Mouse (Mus musculus) liver, embryonic 15.5 days (tissue): ENCODE data around the gene Il3. TPM values are rescaled to one million over a fixed set of nuclear protein-coding genes. Genes with fewer than 3 reads are reported as not detected.
A peak's percentile ranks its signal among the peaks of the same experiment; 100 is the strongest.
"Not testable (repeated sequence)": the region's sequence is repeated elsewhere in the genome, so short reads cannot be mapped to it uniquely, and the experiment has no call there.

Experiments
- ATAC-seq: fragments of 200-750 bp; cut with Nextera tagmentation; 2 replicates; pipeline ENCODE4 v1.8.0; 2017; ENCODE audit warnings: moderate number of reproducible peaks, mild to moderate bottlenecking, moderate library complexity; ENCODE audit not compliant: insufficient read depth
- H3K27ac ChIP-seq: fragments of 300-500 bp; sonication (generic); replicated peaks from 2 replicates; pipeline ENCODE4 v1.5.1; 2015; ENCODE audit warnings: mild to moderate bottlenecking, inconsistent platforms
- H3K27me3 ChIP-seq: fragments of 300-500 bp; sonication (generic); 2 replicates; pipeline ENCODE4 v1.6.1; 2015; ENCODE audit warnings: mild to moderate bottlenecking, inconsistent platforms
- H3K36me3 ChIP-seq: fragments of 300-500 bp; sonication (generic); replicated peaks from 2 replicates; pipeline ENCODE4 v1.6.1; 2015; ENCODE audit warnings: moderate library complexity, mild to moderate bottlenecking, inconsistent platforms
- H3K4me1 ChIP-seq: fragments of 300-500 bp; sonication (generic); replicated peaks from 2 replicates; pipeline ENCODE4 v1.6.1; 2015; ENCODE audit warnings: inconsistent platforms
- H3K4me2 ChIP-seq: fragments of 300-500 bp; sonication (generic); 2 replicates; pipeline ENCODE4 v1.6.1; 2015; ENCODE audit warnings: moderate library complexity, mild to moderate bottlenecking, inconsistent platforms
- H3K4me3 ChIP-seq: fragments of 300-500 bp; sonication (generic); replicated peaks from 2 replicates; pipeline ENCODE4 v1.5.1; 2015; ENCODE audit warnings: mild to moderate bottlenecking, inconsistent platforms
- H3K9ac ChIP-seq: fragments of 300-500 bp; sonication (generic); 2 replicates; pipeline ENCODE4 v1.6.1; 2015; ENCODE audit warnings: moderate library complexity, mild to moderate bottlenecking, inconsistent platforms
- H3K9me3 ChIP-seq: fragments of 300-500 bp; sonication (generic); replicated peaks from 2 replicates; pipeline ENCODE4 v1.6.1; 2016; ENCODE audit warnings: inconsistent platforms
- WGBS: fragments of 180-500 bp; shearing (Covaris S2); methylation state at CpG from one replicate; pipeline ENCODE4 v1.1.7; 2015; ENCODE audit warnings: mixed read lengths; ENCODE audit not compliant: insufficient replicate concordance; 5-methylcytosine and 5-hydroxymethylcytosine counted together
- polyA plus RNA-seq: library from polyadenylated mRNA; unstranded; fragments of >200 nt; fragmentation: Nextera tagmentation; extraction: Ambion mirVana; gene quantifications from 2 replicates; pipeline ENCODE4 v1.2.1, GENCODE M21; 2015

Il3 gene
- polyA plus RNA-seq, 1 experiment from 2014 or later = not detected

- Histone ChIP-seq H3K4me3 (peak within 1 kb of the TSS; percentile 36), H3K4me1 (0 out of 2 replicates have a peak, but pooled peaks cover 6% of the 10 kb centered on the region), H3K27ac (no peak within 1 kb of the TSS), H3K9ac (no peak within 1 kb of the TSS), H3K9me3 (no peaks in the 10 kb centered on the region), H3K4me2 (peak within 1 kb of the TSS; percentile 60), H3K36me3 (no peaks in the 10 kb centered on the region), H3K27me3 (peaks cover 51% of the 10 kb centered on the region)
- under 1% methylated on average over 56 of the region's 59 CpGs for WGBS
- no peak for ATAC-seq
Measured at GRCm38 (mm10) chr11:54303728-54304470, 36.8 kb upstream of the Il3 start, which contains the start of gene Acsl6. Gene Acsl6 (plus strand): TSS chr11:54303798.

GRCm38 (mm10) chr11:54303076-54303727 lies 36.1 kb upstream of the Il3 start:
- peaks cover 51% of the 10 kb centered on the region for H3K27me3 ChIP-seq
- H3K9me3 ChIP-seq = no peaks in the 10 kb centered on the region
- no peaks in the 10 kb centered on the region for H3K36me3 ChIP-seq
- WGBS = 20% methylated on average over 6 of the region's 6 CpGs
- H3K27ac ChIP-seq = no peak overlapping the region
- no peak overlapping the region for H3K9ac ChIP-seq
- no peak overlapping the region for H3K4me3 ChIP-seq
- ATAC-seq = no peak
- H3K4me1 ChIP-seq = 0 out of 2 replicates have a peak, but pooled peaks cover 6% of the 10 kb centered on the region
- H3K4me2 ChIP-seq = no peak overlapping the region

GRCm38 (mm10) chr11:54302606-54303005 lies 35.5 kb upstream of the Il3 start:
- Histone ChIP-seq H3K9me3 (no peaks in the 10 kb centered on the region), H3K9ac (no peak overlapping the region), H3K4me1 (0 out of 2 replicates have a peak, but pooled peaks cover 6% of the 10 kb centered on the region), H3K27me3 (peaks cover 51% of the 10 kb centered on the region), H3K27ac (no peak overlapping the region), H3K4me2 (no peak overlapping the region), H3K4me3 (no peak overlapping the region), H3K36me3 (no peaks in the 10 kb centered on the region)
- ATAC-seq = no peak
- WGBS = 69% methylated on average over 3 of the region's 3 CpGs

DNA sequence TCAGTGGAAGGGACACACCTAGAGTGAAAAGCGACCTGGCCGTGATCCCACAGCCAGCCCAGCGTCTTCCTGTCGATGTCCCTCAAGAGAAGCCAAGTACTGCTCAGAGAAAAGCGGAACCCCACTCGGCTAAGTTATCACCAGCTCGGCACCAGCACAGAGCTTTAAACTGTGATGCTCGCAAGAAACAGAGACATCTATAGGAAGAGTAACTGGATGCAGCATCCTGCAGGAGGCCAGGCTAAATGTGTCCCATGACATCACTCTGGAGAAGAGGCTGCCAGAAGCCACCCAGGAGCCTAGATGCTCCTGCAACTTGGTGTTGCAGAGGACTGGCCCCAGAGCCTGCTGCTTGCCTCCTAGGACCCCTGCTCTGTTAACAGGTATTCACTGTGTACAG lies 34.9 kb upstream of the Il3 start:
- Histone ChIP-seq H3K4me3 (no peak overlapping the region), H3K4me1 (0 out of 2 replicates have a peak, but pooled peaks cover 6% of the 10 kb centered on the region), H3K9me3 (no peaks in the 10 kb centered on the region), H3K4me2 (no peak overlapping the region), H3K9ac (no peak overlapping the region), H3K36me3 (no peaks in the 10 kb centered on the region), H3K27ac (no peak overlapping the region), H3K27me3 (peaks cover 51% of the 10 kb centered on the region)
- 65% methylated on average over 8 of the region's 8 CpGs for WGBS
- ATAC-seq = no peak

DNA sequence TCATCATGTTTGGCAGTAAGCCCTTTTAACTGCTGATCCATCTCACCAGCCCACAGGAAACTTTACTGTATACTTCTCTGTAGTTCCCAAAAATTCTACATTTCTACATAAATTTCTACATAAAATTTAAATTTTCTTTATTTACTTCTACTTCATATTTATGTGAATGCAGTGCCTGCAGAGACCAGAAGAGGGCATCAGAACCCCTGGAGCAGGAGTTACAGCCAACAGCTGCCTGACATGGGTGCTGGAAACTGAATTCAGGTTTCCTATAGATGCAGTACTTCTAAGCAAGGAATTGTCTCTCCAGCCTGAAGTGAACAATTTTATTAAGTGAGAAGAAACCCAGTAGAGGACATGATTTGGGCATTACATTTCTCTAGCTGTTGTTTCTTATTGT lies 31.7 kb upstream of the Il3 start:
- peaks cover 23% of the 10 kb centered on the region for H3K27me3 ChIP-seq
- no peak for ATAC-seq
- no peak overlapping the region for H3K4me2 ChIP-seq
- no peak overlapping the region for H3K4me3 ChIP-seq
- no peak overlapping the region for H3K27ac ChIP-seq
- H3K4me1 ChIP-seq = no peaks in the 10 kb centered on the region
- no peaks in the 10 kb centered on the region for H3K36me3 ChIP-seq
- H3K9me3 ChIP-seq = no peaks in the 10 kb centered on the region
- no peak overlapping the region for H3K9ac ChIP-seq

GRCm38 (mm10) chr11:54297471-54297870 lies 30.4 kb upstream of the Il3 start:
- not testable (repeated sequence) for H3K27ac ChIP-seq, H3K4me2 ChIP-seq, H3K4me1 ChIP-seq, H3K9ac ChIP-seq, H3K4me3 ChIP-seq, ATAC-seq, H3K36me3 ChIP-seq, H3K9me3 ChIP-seq
- peaks cover 10% of the 10 kb centered on the region for H3K27me3 ChIP-seq
- WGBS = 80% methylated on average over 2 of the region's 2 CpGs

- no peak overlapping the region for H3K4me2 ChIP-seq
- 73% methylated on average over 1 of the region's 1 CpGs for WGBS
Measured at GRCm38 (mm10) chr11:54296734-54297133, 29.7 kb upstream of the Il3 start.

GRCm38 (mm10) chr11:54295971-54296370 lies 28.9 kb upstream of the Il3 start:
- WGBS = 56% methylated on average over 4 of the region's 4 CpGs
- no peak for ATAC-seq
- no peak overlapping the region for H3K27ac ChIP-seq
- H3K4me2 ChIP-seq = no peak overlapping the region
- no peak overlapping the region for H3K4me3 ChIP-seq
- H3K9ac ChIP-seq = no peak overlapping the region
- H3K27me3 ChIP-seq = no peaks in the 10 kb centered on the region
- H3K9me3 ChIP-seq = no peaks in the 10 kb centered on the region
- H3K4me1 ChIP-seq = no peaks in the 10 kb centered on the region
- no peaks in the 10 kb centered on the region for H3K36me3 ChIP-seq

More at GRCm38 (mm10) chr11:54296734-54297133, 29.7 kb upstream of the Il3 start:
- Histone ChIP-seq H3K4me3 (no peak overlapping the region), H3K36me3 (no peaks in the 10 kb centered on the region), H3K4me1 (no peaks in the 10 kb centered on the region), H3K27ac (no peak overlapping the region), H3K9ac (no peak overlapping the region), H3K27me3 (peaks cover 3% of the 10 kb centered on the region), H3K9me3 (no peaks in the 10 kb centered on the region)
- ATAC-seq = no peak

DNA sequence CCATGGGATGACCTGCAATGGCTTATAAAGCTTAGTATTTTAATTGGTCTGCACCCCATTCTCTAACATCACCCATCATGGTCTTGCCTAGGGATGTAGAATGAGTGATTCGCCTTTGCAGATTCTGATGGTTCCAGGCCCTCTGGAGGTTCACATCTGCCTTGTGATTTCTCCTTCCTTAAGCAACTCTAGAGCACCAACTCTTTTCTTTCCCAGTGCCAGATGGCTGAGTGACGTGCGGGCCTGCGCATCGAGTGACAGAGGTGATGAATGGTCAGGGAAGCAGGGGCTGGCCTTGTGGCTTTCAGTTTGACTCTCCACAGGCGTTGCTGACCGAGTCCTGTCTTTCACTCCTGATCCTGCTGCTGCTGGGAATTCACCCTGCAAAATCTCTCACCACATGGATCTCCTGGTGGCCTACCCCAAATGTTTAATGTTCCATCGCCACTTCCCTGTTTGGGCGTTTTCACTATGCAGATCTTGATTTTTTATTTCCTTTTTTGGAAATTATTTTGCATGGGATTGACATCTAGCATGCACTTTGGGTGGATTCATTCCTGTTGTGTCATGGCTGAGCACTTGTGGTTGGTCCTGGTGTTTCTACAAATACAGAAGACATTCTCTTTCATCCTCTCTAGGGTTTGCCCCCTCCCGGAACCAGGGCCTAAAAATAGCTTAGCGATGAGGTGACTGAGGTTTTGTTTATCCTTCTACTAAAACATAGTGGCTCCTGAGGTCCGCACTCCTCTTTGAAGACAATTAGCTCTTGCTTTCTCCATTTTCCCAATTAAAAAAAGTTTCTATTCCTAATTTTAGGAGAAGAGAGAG lies 27.1 kb upstream of the Il3 start:
- 54% methylated on average over 12 of the region's 12 CpGs for WGBS

GRCm38 (mm10) chr11:54292163-54292562 lies 25.1 kb upstream of the Il3 start:
- H3K9ac ChIP-seq = no peak overlapping the region
- no peak overlapping the region for H3K27ac ChIP-seq
- no peak for ATAC-seq
- WGBS = 57% methylated on average over 2 of the region's 2 CpGs
- no peak overlapping the region for H3K4me3 ChIP-seq
- no peaks in the 10 kb centered on the region for H3K9me3 ChIP-seq
- H3K4me2 ChIP-seq = no peak overlapping the region
- H3K27me3 ChIP-seq = no peaks in the 10 kb centered on the region
- H3K4me1 ChIP-seq = no peaks in the 10 kb centered on the region
- H3K36me3 ChIP-seq = no peaks in the 10 kb centered on the region

More for the DNA sequence above, 27.1 kb upstream of the Il3 start:
- Histone ChIP-seq H3K36me3 (no peaks in the 10 kb centered on the region), H3K4me1 (no peaks in the 10 kb centered on the region), H3K27ac (no peak overlapping the region), H3K4me3 (no peak overlapping the region), H3K9ac (no peak overlapping the region), H3K9me3 (no peaks in the 10 kb centered on the region), H3K4me2 (no peak overlapping the region), H3K27me3 (no peaks in the 10 kb centered on the region)
- no peak for ATAC-seq
